Mouse (Mus musculus) liver, embryonic 16.5 days (tissue): ENCODE data around the gene Cblb. TPM values are rescaled to one million over a fixed set of nuclear protein-coding genes. Genes with fewer than 3 reads are reported as not detected.

Source experiments
- ATAC-seq: fragments of 200-750 bp; cut with Nextera tagmentation; 2 replicates; pipeline ENCODE4 v1.8.0; 2017; ENCODE audit warnings: low read depth, mild to moderate bottlenecking, moderate number of reproducible peaks, moderate library complexity
- H3K27ac ChIP-seq: fragments of 300-500 bp; sonication (generic); 2 replicates; pipeline ENCODE4 v1.5.1; 2014; ENCODE audit warnings: mild to moderate bottlenecking, low read length
- H3K27me3 ChIP-seq: fragments of 300-500 bp; sonication (generic); 2 replicates; pipeline ENCODE4 v1.6.1; 2014; ENCODE audit warnings: low read depth, low read length, mixed read lengths; ENCODE audit not compliant: control insufficient read depth, insufficient read depth
- H3K36me3 ChIP-seq: fragments of 300-500 bp; sonication (generic); 2 replicates; pipeline ENCODE4 v1.6.1; 2014; ENCODE audit warnings: mild to moderate bottlenecking; ENCODE audit not compliant: control insufficient read depth, insufficient read depth
- H3K4me1 ChIP-seq: fragments of 300-500 bp; sonication (generic); 2 replicates; pipeline ENCODE4 v1.6.1; 2014; ENCODE audit warnings: low read depth, low read length, mixed read lengths; ENCODE audit not compliant: control insufficient read depth
- H3K4me2 ChIP-seq: fragments of 300-500 bp; sonication (generic); 2 replicates; pipeline ENCODE4 v1.6.1; 2014; ENCODE audit warnings: low read depth, low read length, mixed read lengths
- H3K4me3 ChIP-seq: fragments of 300-500 bp; sonication (generic); 2 replicates; pipeline ENCODE4 v1.5.1; 2014; ENCODE audit warnings: low read depth, mild to moderate bottlenecking, low read length
- H3K9ac ChIP-seq: fragments of 300-500 bp; sonication (generic); 2 replicates; pipeline ENCODE4 v1.6.1; 2014; ENCODE audit warnings: low read depth, low read length
- H3K9me3 ChIP-seq: fragments of 300-500 bp; sonication (generic); replicated peaks from 2 replicates; pipeline ENCODE4 v1.6.1; 2016; ENCODE audit warnings: low read length; ENCODE audit not compliant: control insufficient read depth
- WGBS: fragments of 180-500 bp; shearing (Covaris S2); extraction: QIAGEN DNeasy Blood & Tissue Kit; methylation state at CpG from one replicate; pipeline ENCODE4 v1.1.7; 2014; ENCODE audit not compliant: insufficient replicate concordance; 5-methylcytosine and 5-hydroxymethylcytosine counted together
- polyA plus RNA-seq: library from polyadenylated mRNA; unstranded; fragments of >200 nt; fragmentation: Nextera tagmentation; extraction: Ambion mirVana; gene quantifications from 2 replicates; pipeline ENCODE4 v1.2.1, GENCODE M21; 2015

Cblb gene
- 1.8 and 2.6 TPM in 2 replicates for polyA plus RNA-seq

- H3K4me2 ChIP-seq: peak within 1 kb of the TSS; percentile 93
- H3K9ac ChIP-seq: peak within 1 kb of the TSS; percentile 84
- under 1% methylated on average over 38 of the region's 38 CpGs for WGBS
- peak; percentile 98 for ATAC-seq
- H3K27me3 ChIP-seq: no peaks in the 10 kb centered on the region
- H3K4me1 ChIP-seq: peaks cover 10% of the 10 kb centered on the region
- peak within 1 kb of the TSS; percentile 86 for H3K4me3 ChIP-seq
- peak within 1 kb of the TSS; percentile 71 for H3K27ac ChIP-seq
- no peaks in the 10 kb centered on the region for H3K9me3 ChIP-seq
- peaks cover 4% of the 10 kb centered on the region; the same call in 1 of the 2 replicates for H3K36me3 ChIP-seq
Observed at GRCm38 (mm10) chr16:52031091-52031689, at the start of gene Cblb. Cblb (plus strand) TSS chr16:52031225.

- 63% methylated on average over 8 of the region's 8 CpGs for WGBS
- Histone ChIP-seq H3K4me2 (no peak overlapping the region), H3K9ac (no peak overlapping the region), H3K27ac (no peak overlapping the region), H3K4me3 (no peak overlapping the region), H3K36me3 (no peaks in the 10 kb centered on the region), H3K9me3 (no peaks in the 10 kb centered on the region), H3K27me3 (no peaks in the 10 kb centered on the region), H3K4me1 (no peaks in the 10 kb centered on the region)
- no peak for ATAC-seq
Observed at GRCm38 (mm10) chr16:51985436-51985835, 45.6 kb upstream of the Cblb start.

DNA sequence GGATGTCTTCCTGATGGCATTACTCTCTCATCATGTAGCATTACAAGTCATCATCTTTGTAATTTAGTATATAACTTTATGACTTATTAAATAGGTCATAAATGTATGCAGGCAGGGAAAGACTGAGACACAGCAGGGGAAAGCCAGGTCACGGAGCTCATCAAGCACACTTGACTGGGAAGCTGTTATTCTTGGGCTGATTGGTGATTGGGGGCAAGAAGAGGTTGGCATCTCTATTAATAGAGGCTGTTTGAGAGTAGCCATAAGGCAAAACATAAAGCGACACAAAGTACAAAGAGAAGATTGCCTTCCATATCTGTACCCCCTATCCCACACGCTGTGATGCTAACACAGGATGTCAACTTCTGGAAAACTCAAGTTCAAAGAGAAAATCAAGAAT lies 44.8 kb upstream of the Cblb start:
- no peaks in the 10 kb centered on the region for H3K36me3 ChIP-seq
- no peaks in the 10 kb centered on the region for H3K4me1 ChIP-seq
- H3K27me3 ChIP-seq: no peaks in the 10 kb centered on the region
- H3K9ac ChIP-seq: no peak overlapping the region
- H3K4me2 ChIP-seq: no peak overlapping the region
- no peaks in the 10 kb centered on the region for H3K9me3 ChIP-seq
- no peak overlapping the region for H3K27ac ChIP-seq
- H3K4me3 ChIP-seq: no peak overlapping the region
- ATAC-seq: no peak
- WGBS: 74% methylated on average over 3 of the region's 3 CpGs

DNA sequence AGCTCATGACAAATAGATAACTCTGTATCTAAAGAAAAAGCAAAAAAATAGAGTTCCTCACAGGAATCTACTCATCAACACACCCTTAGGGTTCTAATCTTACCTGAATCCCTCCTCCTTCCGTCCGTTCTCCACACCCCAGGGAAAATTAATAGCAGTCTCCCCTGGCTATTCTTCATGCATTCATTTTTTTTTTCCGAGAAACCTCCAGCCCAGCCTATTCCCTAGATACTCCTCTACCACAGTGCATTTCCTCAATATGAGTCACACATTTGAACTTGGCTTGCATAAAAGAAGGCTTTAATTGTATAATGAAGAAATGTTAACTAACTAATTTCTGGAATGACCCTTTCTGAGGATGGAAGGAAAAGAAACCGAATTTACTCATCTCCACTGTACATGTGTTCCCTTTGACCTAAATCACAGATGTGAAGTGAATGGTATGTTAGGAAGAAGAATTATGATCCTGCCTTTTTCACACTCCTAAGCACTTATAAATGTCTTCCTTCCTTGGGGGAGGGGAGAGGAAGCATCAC lies 43.9 kb upstream of the Cblb start:
- no peak overlapping the region for H3K4me3 ChIP-seq
- H3K27ac ChIP-seq: no peak overlapping the region
- 65% methylated on average over 4 of the region's 4 CpGs for WGBS
- no peaks in the 10 kb centered on the region for H3K4me1 ChIP-seq
- no peak overlapping the region for H3K9ac ChIP-seq
- ATAC-seq: no peak
- no peak overlapping the region for H3K4me2 ChIP-seq
- no peaks in the 10 kb centered on the region for H3K36me3 ChIP-seq
- no peaks in the 10 kb centered on the region for H3K27me3 ChIP-seq
- no peaks in the 10 kb centered on the region for H3K9me3 ChIP-seq

DNA sequence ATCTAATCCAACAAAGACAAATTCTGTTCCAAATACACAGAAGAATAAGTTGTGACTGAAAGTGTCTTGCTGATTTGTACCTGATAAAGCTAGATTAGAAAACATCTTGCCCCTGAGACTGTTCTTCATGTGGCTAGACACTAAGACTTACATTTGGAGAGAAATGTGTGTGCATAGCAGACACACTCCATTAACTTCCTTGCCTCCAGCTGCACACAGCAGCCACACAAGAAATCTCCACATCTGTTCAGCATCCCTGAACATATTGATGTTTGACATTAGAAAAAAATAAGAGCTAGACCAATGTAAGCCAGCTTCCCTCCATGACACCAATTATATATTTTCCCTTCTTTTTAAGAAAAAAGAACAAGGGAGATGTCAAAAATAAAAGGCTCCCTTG lies 43.0 kb upstream of the Cblb start:
- Histone ChIP-seq H3K4me2 (no peak overlapping the region), H3K4me3 (no peak overlapping the region), H3K9me3 (no peaks in the 10 kb centered on the region), H3K4me1 (no peaks in the 10 kb centered on the region), H3K9ac (no peak overlapping the region), H3K36me3 (no peaks in the 10 kb centered on the region), H3K27me3 (no peaks in the 10 kb centered on the region), H3K27ac (no peak overlapping the region)
- ATAC-seq: no peak

DNA sequence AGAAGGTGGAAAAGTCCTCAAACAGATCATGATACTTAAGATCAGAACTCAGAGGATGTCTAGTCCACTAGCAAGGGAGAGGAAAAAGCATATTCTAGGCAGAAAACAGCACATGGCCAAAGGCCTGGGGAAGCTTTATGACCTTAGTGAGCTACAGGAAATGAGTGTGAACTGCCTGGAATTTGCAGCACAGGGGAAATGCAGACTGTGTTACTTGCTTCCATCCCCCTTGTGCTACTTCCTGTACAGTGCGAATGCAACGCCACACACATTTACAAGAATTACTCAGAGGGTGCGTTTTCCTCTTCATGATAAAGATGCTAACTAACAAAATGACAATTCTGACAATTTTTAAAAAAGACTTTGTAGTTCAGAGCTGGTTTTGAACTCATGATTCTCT lies 41.8 kb upstream of the Cblb start:
- WGBS: 36% methylated on average over 3 of the region's 3 CpGs
- ATAC-seq: peak; percentile 35; the same call in 1 of the 2 replicates
- H3K9me3 ChIP-seq: no peaks in the 10 kb centered on the region
- H3K4me1 ChIP-seq: no peaks in the 10 kb centered on the region
- H3K36me3 ChIP-seq: no peaks in the 10 kb centered on the region
- no peak overlapping the region for H3K27ac ChIP-seq
- no peak overlapping the region for H3K4me3 ChIP-seq
- no peak overlapping the region for H3K9ac ChIP-seq
- no peaks in the 10 kb centered on the region for H3K27me3 ChIP-seq
- no peak overlapping the region for H3K4me2 ChIP-seq

DNA sequence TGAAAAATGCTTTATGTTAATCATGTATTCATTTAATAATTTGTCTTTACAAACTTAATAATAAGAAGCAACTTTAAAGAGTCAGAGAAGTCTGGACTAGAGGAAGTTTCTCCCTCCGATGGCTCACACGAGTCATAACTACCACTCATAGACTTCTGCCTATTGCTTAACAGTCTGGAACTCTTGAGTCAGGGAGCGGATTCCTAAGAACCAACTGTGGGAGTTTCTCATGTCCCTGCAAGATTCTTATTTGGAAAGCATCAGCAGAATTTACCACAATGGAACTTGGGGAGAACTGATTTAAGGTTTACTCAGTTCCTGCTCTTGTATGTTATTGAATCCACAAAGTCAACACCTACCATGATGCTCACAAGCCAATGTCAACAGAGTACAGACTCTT lies 31.0 kb upstream of the Cblb start:
- no peak for ATAC-seq

DNA sequence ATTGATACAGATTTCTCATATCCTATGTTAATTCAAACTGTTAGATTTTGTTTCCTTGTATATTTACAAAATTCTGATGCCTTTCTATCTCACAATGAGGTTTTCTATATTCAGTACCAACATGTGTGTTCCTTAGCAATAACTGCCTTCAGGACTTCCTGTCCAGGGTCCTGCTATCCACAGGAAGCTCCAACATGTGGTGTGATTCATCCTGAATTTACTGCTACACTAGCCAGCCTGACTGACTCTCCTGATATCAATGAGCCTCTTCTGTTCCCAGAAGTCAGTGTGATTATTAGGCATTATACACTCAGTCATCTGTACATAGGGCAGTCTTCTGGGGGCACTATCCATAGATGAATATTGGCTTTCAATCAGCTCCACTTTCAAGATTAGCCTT lies 30.2 kb upstream of the Cblb start:
- H3K4me1 ChIP-seq: no peaks in the 10 kb centered on the region
- no peak overlapping the region for H3K27ac ChIP-seq
- no peaks in the 10 kb centered on the region for H3K9me3 ChIP-seq
- no peak overlapping the region for H3K4me2 ChIP-seq
- no peak for ATAC-seq
- no peak overlapping the region for H3K4me3 ChIP-seq
- H3K27me3 ChIP-seq: no peaks in the 10 kb centered on the region
- H3K36me3 ChIP-seq: no peaks in the 10 kb centered on the region
- no peak overlapping the region for H3K9ac ChIP-seq

More for the DNA sequence above, 31.0 kb upstream of the Cblb start:
- Histone ChIP-seq H3K36me3 (no peaks in the 10 kb centered on the region), H3K4me2 (no peak overlapping the region), H3K27ac (no peak overlapping the region), H3K4me1 (no peaks in the 10 kb centered on the region), H3K9me3 (no peaks in the 10 kb centered on the region), H3K9ac (no peak overlapping the region), H3K27me3 (no peaks in the 10 kb centered on the region), H3K4me3 (no peak overlapping the region)
- 67% methylated on average over 3 of the region's 3 CpGs for WGBS

DNA sequence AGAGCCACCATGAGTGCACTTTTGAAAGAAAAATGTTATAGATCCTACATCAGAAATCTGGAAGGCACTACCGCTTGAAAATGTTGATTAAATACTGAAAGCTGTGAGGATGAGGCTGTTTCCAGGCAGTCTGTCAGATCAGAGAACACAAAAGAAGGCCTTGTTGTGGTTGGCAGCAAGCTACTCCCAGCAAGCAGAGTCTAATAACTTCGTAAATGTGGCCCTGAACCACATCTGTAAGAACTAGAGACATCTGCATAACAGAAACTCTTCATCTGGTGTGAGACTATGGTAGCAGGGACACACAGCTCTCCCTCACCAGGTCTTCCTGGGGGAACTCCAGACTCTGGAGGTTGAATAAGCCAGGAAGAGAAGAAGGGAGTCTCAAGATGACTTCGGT lies 24.0 kb upstream of the Cblb start:
- WGBS: 61% methylated on average over 3 of the region's 3 CpGs
- Histone ChIP-seq H3K36me3 (no peaks in the 10 kb centered on the region), H3K4me1 (no peaks in the 10 kb centered on the region), H3K9ac (no peak overlapping the region), H3K4me2 (no peak overlapping the region), H3K4me3 (no peak overlapping the region), H3K27me3 (no peaks in the 10 kb centered on the region), H3K9me3 (no peaks in the 10 kb centered on the region), H3K27ac (no peak overlapping the region)
- no peak for ATAC-seq
